Mouse (Mus musculus) lung, adult 18-20 months (tissue): ENCODE measurements around the gene Olfr214.
"Not testable (repeated sequence)": the region's sequence is repeated elsewhere in the genome, so short reads cannot be mapped to it uniquely, and the experiment has no call there.

Source experiments
- DNase-seq, 2 experiments: peaks; one replicate each; pipeline ENCODE4 v3.0.0; 2022; ENCODE audit warnings: mixed read lengths in 2 of 2

The Olfr214 gene

GRCm38 (mm10) chr6:116553935-116554334 is at the start of gene Olfr214:
TSS of gene Olfr214 (plus strand) at chr6:116554235.
- DNase-seq: no peak

GRCm38 (mm10) chr6:116506302-116507003 is 47.6 kb upstream of the Olfr214 start, which contains the start of gene Olfr212:
TSS of gene Olfr212 (plus strand) at chr6:116506516.
- DNase-seq: not testable (repeated sequence)

- DNase-seq: no peak
Observed at GRCm38 (mm10) chr6:116514832-116515231, 39.2 kb upstream of the Olfr214 start.

- no peak for DNase-seq
Observed at GRCm38 (mm10) chr6:116538156-116538555, 15.9 kb upstream of the Olfr214 start, which contains the start of gene Olfr213. TSS of gene Olfr213 (plus strand) at chr6:116538456.

- DNase-seq: no peak
Observed at GRCm38 (mm10) chr6:116542500-116542899, 11.5 kb upstream of the Olfr214 start.

GRCm38 (mm10) chr6:116550841-116551240 is 3.2 kb upstream of the Olfr214 start, which contains the start of gene Gm5580:
TSS of gene Gm5580 (plus strand) at chr6:116551141.
- not testable (repeated sequence) for DNase-seq

GRCm38 (mm10) chr6:116554952-116555351 is 917 bp downstream of the Olfr214 start:
- no peak for DNase-seq

- DNase-seq: peak in 1 of 2 experiments; percentile 5
Observed at GRCm38 (mm10) chr6:116569834-116570233, 15.8 kb downstream of the Olfr214 start.

- no peak for DNase-seq
Observed at GRCm38 (mm10) chr6:116584095-116584494, 30.1 kb downstream of the Olfr214 start, which contains the start of gene Olfr215. TSS of gene Olfr215 (minus strand) at chr6:116584195.

GRCm38 (mm10) chr6:116600969-116601368 is 46.9 kb downstream of the Olfr214 start:
- DNase-seq: not testable (repeated sequence)

- DNase-seq: no peak
Observed at GRCm38 (mm10) chr6:116607230-116607629, 53.2 kb downstream of the Olfr214 start.
